Mouse (Mus musculus): Measurements from ENCODE around the gene Ddx52. TPM values are rescaled to one million over a fixed set of nuclear protein-coding genes. Genes with fewer than 3 reads are reported as not detected.

Gene Ddx52
- 0.30 and 0.95 TPM in 2 replicates for polyA plus RNA-seq (2012; rRNA removed)

- peaks cover 26% of the 10 kb centered on the region for H3K36me3 ChIP-seq (ENCODE audit: control insufficient read depth, insufficient read depth, low read length)
- under 1% methylated on average over 49 of the region's 49 CpGs for WGBS
- H3K27ac ChIP-seq (ENCODE audit: insufficient read depth, low read depth, low read length): no peak within 1 kb of the TSS
- no peaks in the 10 kb centered on the region for H3K4me1 ChIP-seq (ENCODE audit: control insufficient read depth, insufficient read depth, insufficient read length, low read length)
- H3K27me3 ChIP-seq (ENCODE audit: control insufficient read depth, insufficient read depth, low read length): no peaks in the 10 kb centered on the region
- TF ChIP-seq POLR2A (IDR thresholded peaks at IDR 0.05; ENCODE audit: low read depth, low read length) (peak; percentile 79), CTCF (IDR thresholded peaks at IDR 0.05; ENCODE audit: extremely low read depth, insufficient read length, insufficient replicate concordance, low read depth, low read length) (no peak)
- H3K4me3 ChIP-seq (ENCODE audit: low read depth, low read length): peak within 1 kb of the TSS; percentile 98
These were observed at the start of gene Ddx52 for GRCm38 (mm10) chr11:83941950-83942840. Ddx52 (plus strand) TSS chr11:83942062.

DNA sequence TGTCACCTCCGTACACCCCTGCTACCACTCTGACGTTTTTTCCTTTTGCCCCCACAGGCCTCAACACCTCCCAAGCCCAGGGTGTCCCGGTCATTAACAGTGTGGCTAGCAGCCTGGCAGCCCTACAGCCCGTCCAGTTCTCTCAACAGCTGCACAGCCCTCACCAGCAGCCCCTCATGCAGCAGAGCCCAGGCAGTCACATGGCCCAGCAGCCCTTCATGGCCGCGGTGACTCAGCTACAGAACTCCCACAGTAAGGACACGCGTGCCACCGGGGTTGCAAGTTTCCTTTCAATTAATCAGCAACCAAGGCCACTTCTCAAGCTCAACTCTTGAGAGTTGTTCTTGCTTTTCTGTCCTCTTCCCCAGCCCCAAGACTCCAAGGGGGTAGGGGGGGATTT, 48.5 kb upstream of the Ddx52 start:
- no peak for TF ChIP-seq CTCF (IDR thresholded peaks at IDR 0.05; ENCODE audit: extremely low read depth, insufficient read length, insufficient replicate concordance, low read depth, low read length)
- no peak for TF ChIP-seq POLR2A (IDR thresholded peaks at IDR 0.05; ENCODE audit: low read depth, low read length)
- no peaks in the 10 kb centered on the region for H3K27me3 ChIP-seq (ENCODE audit: control insufficient read depth, insufficient read depth, low read length)
- WGBS: 84% methylated on average over 9 of the region's 9 CpGs
- no peak overlapping the region for H3K27ac ChIP-seq (ENCODE audit: insufficient read depth, low read depth, low read length)
- peaks cover 5% of the 10 kb centered on the region; the same call in 1 of the 2 replicates for H3K4me1 ChIP-seq (ENCODE audit: control insufficient read depth, insufficient read depth, insufficient read length, low read length)
- H3K36me3 ChIP-seq (ENCODE audit: control insufficient read depth, insufficient read depth, low read length): peaks cover 34% of the 10 kb centered on the region
- no peak overlapping the region for H3K4me3 ChIP-seq (ENCODE audit: low read depth, low read length)

GRCm38 (mm10) chr11:83896430-83897410, 45.1 kb upstream of the Ddx52 start:
- H3K36me3 ChIP-seq (ENCODE audit: control insufficient read depth, insufficient read depth, low read length): peaks cover 31% of the 10 kb centered on the region
- H3K27ac ChIP-seq (ENCODE audit: insufficient read depth, low read depth, low read length): no peak overlapping the region
- no peak for TF ChIP-seq CTCF (IDR thresholded peaks at IDR 0.05; ENCODE audit: extremely low read depth, insufficient read length, insufficient replicate concordance, low read depth, low read length)
- TF ChIP-seq POLR2A (IDR thresholded peaks at IDR 0.05; ENCODE audit: low read depth, low read length): no peak
- no peak overlapping the region for H3K4me3 ChIP-seq (ENCODE audit: low read depth, low read length)
- peaks cover 7% of the 10 kb centered on the region; the same call in 1 of the 2 replicates for H3K4me1 ChIP-seq (ENCODE audit: control insufficient read depth, insufficient read depth, insufficient read length, low read length)
- H3K27me3 ChIP-seq (ENCODE audit: control insufficient read depth, insufficient read depth, low read length): no peaks in the 10 kb centered on the region
- 48% methylated on average over 16 of the region's 16 CpGs for WGBS

DNA sequence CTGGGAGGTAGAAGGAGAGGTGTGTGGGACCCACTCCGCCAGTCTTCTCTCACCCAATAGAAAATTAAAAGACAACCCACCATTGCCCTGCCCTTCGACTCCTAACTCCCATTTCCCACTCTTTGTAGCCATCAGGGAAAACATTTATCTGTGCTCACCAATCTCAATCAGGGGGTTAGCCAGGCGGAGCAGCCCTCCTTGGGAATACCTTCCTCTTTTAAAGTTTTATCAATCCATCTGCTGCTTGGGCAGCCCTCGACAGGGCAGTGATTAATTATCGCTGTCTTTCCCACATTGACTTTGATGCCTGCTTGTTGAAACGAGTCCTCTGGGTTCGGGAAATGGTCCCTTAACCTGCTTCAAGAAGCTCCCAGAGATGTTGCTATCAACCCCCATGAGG, 44.3 kb upstream of the Ddx52 start:
- WGBS: 77% methylated on average over 7 of the region's 7 CpGs
- H3K27me3 ChIP-seq (ENCODE audit: control insufficient read depth, insufficient read depth, low read length): no peaks in the 10 kb centered on the region
- no peak for TF ChIP-seq POLR2A (IDR thresholded peaks at IDR 0.05; ENCODE audit: low read depth, low read length)
- no peak for TF ChIP-seq CTCF (IDR thresholded peaks at IDR 0.05; ENCODE audit: extremely low read depth, insufficient read length, insufficient replicate concordance, low read depth, low read length)
- H3K4me3 ChIP-seq (ENCODE audit: low read depth, low read length): no peak overlapping the region
- H3K4me1 ChIP-seq (ENCODE audit: control insufficient read depth, insufficient read depth, insufficient read length, low read length): peaks cover 8% of the 10 kb centered on the region; the same call in 1 of the 2 replicates
- no peak overlapping the region for H3K27ac ChIP-seq (ENCODE audit: insufficient read depth, low read depth, low read length)
- H3K36me3 ChIP-seq (ENCODE audit: control insufficient read depth, insufficient read depth, low read length): peaks cover 31% of the 10 kb centered on the region

GRCm38 (mm10) chr11:83902812-83903211, 39.0 kb upstream of the Ddx52 start:
- Histone ChIP-seq H3K4me3 (ENCODE audit: low read depth, low read length) (no peak overlapping the region), H3K27ac (ENCODE audit: insufficient read depth, low read depth, low read length) (no peak overlapping the region), H3K4me1 (ENCODE audit: control insufficient read depth, insufficient read depth, insufficient read length, low read length) (peaks cover 7% of the 10 kb centered on the region; the same call in 1 of the 2 replicates), H3K27me3 (ENCODE audit: control insufficient read depth, insufficient read depth, low read length) (no peaks in the 10 kb centered on the region), H3K36me3 (ENCODE audit: control insufficient read depth, insufficient read depth, low read length) (peaks cover 15% of the 10 kb centered on the region)
- TF ChIP-seq CTCF (IDR thresholded peaks at IDR 0.05; ENCODE audit: extremely low read depth, insufficient read length, insufficient replicate concordance, low read depth, low read length) (no peak), POLR2A (IDR thresholded peaks at IDR 0.05; ENCODE audit: low read depth, low read length) (no peak)
- 30% methylated on average over 3 of the region's 3 CpGs for WGBS

GRCm38 (mm10) chr11:83905756-83906155, 36.1 kb upstream of the Ddx52 start:
- WGBS: 66% methylated on average over 5 of the region's 5 CpGs
- Histone ChIP-seq H3K4me1 (ENCODE audit: control insufficient read depth, insufficient read depth, insufficient read length, low read length) (peaks cover 7% of the 10 kb centered on the region; the same call in 1 of the 2 replicates), H3K27me3 (ENCODE audit: control insufficient read depth, insufficient read depth, low read length) (no peaks in the 10 kb centered on the region), H3K36me3 (ENCODE audit: control insufficient read depth, insufficient read depth, low read length) (peaks cover 13% of the 10 kb centered on the region), H3K4me3 (ENCODE audit: low read depth, low read length) (no peak overlapping the region), H3K27ac (ENCODE audit: insufficient read depth, low read depth, low read length) (no peak overlapping the region)
- no peak for TF ChIP-seq CTCF (IDR thresholded peaks at IDR 0.05; ENCODE audit: extremely low read depth, insufficient read length, insufficient replicate concordance, low read depth, low read length)
- TF ChIP-seq POLR2A (IDR thresholded peaks at IDR 0.05; ENCODE audit: low read depth, low read length): no peak
